Mouse (Mus musculus): Measurements from ENCODE around the gene Casp3. TPM values are rescaled to one million over a fixed set of nuclear protein-coding genes. Genes with fewer than 3 reads are reported as not detected.

Casp3 gene
- 11.0 and 18.4 TPM in 2 replicates for polyA plus RNA-seq (2012)

DNA sequence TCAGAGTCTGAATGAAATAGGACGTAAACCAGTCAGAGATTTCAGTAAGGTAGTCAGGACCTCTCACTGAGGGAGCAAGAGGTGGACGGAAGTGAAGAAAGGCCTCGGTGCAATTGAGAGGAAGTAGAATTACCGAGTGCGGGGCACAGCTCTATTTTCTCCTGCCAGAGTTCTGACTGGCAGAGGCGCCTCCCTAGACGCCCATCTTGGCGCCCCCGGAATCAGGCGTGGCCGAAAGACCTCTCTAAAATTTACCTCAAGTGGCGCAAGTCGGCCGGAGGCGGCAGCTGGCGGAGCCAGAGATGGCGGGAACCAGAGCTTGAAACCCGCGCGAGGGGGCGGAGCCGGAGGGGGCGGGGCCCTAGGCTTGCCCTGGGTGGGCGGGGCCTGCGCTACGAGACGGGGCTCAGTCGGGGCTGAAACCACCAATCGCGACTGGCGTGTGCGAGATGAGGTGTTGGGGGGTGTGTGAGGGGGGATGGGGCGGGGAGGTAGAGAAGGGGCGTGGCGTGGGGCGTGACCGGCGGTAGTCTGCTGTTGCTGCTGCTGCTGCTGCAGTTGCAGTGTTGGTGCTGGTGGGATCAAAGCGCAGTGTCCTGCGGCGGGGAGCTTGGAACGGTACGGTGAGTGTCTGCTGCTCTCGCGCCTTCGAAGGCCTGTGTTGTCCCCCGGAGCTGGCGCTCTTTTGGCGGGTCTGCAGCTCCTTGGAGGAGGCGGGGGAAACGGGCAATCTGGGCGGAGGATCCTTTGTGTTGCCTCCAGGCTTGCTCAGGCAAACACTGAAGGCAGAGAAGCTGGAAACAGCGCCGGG is at the start of gene Casp3, which contains the start of gene Primpol:
Gene Casp3, plus strand, starts transcription at position 413 of the 811 bp plus-strand sequence.
Gene Primpol, minus strand, starts transcription at position 334 of the 811 bp plus-strand sequence.

Other genes with a start within 250 kb of the Casp3 start
- 19.4 and 20.3 TPM in 2 replicates for gene Acsl1, start 146.3 kb upstream of the Casp3 start, polyA plus RNA-seq (2012)
- gene Cenpu, start 65.3 kb upstream of the Casp3 start, polyA plus RNA-seq (2012) = 9.5 and 12.8 TPM in 2 replicates
- gene Primpol, start 79 bp upstream of the Casp3 start, polyA plus RNA-seq (2012) = 0.91 and 2.1 TPM in 2 replicates
- gene Irf2, start 122.4 kb downstream of the Casp3 start, polyA plus RNA-seq (2012) = 18.3 and 19.9 TPM in 2 replicates